Mouse (Mus musculus): Measurements from ENCODE around the gene Gm20388.

Gm20388 gene

DNA sequence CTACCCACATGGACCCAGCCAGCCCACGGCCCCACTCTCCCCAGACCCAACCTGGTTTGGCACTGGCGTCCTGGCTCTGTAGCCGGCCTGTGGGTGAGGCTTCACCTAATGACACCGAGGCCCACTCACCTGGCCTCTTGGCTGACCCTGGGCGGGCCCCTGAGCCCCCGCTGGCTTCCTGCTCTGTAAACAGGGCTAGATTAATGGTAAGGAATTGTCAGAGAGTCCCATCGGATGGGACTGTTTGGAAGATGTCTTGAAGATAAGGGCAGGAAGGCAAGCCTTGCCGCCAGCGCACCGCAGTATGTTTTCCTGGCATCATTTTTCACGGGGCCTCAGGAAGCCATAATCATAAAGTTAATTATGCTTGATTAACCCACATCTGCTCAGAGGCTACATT, 297.5 kb downstream of the Gm20388 start:
- no peak for DNase-seq

DNA sequence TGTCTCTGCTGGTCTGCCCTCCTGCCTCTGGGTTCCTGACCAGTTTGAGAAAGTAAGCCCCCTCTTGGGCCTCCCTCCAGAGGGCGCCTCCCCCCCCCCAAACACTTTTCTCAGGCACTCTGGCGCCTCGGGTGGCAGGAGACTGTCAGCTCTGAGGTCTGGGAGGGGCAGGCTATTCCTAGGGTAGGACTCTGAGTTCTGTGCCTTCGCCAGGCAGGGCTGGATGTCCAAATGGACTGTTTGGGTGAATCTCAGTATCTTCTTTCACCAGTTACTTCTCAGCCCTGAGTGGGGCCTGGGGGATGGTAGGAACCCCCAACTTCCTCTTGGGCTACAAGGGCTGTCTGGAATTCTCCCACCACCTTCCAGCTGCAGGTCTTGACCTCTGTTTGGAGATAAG, 300.7 kb downstream of the Gm20388 start:
- DNase-seq, result peak; percentile 31

DNA sequence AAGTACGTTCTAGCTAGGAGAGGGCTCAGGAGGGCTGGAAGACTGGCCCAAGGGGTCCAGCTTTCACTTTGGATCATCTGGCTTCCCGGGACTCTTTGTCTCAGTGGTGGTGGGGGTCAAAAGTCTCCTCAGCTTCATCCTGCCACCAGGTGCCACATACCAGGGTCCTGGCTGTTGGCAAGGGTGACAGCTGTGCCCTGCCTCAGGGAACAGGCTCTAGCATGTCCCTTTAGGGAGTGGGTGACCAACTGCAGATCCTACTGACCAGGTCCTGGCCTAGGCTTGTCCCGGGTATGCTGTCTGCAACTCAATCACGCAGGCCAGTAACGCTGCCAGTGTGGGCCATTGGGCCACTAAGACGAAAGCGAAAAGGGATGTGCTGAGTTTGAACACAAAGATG, 302.0 kb downstream of the Gm20388 start:
- DNase-seq, result no peak

DNA sequence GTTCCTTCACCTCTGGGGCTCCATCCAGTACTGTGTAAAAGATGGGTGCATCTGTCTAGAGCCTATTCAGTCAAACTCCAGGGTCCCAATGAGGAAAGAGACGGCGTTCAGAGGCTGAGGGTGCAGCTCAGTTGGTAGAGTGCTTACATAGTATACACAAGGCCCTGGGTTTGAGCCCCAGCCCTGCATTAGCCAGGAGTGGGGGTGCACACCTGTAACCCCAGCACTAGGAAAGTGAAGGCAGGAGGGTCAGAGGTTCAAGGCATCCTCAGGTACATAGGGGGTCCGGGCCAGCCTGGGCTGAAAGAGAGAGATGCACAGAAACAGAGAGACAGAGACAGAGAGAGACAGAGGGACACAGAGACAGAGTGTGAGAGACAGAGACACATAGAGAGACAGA, 302.6 kb downstream of the Gm20388 start:
- no peak for DNase-seq

DNA sequence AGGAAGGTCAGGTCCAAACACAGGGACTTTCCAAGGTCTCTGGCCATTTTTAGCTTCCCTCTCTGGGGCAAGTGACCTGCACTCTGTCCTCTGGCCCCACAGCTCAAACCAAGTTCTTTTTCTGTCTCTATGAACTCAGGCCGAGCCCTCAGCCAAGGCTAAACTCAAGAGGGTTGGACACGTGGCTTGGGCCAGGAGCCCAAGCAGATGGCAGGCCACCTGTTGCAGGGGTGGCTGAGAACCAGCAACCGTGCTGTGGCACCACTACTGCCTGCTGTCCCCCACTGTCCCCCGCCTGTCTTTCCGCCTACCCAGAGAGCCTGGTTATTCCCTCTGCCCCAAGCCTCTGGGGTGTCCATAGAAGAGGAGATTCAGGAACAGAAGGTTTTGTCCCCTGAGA, 303.3 kb downstream of the Gm20388 start:
- DNase-seq, result no peak

DNA sequence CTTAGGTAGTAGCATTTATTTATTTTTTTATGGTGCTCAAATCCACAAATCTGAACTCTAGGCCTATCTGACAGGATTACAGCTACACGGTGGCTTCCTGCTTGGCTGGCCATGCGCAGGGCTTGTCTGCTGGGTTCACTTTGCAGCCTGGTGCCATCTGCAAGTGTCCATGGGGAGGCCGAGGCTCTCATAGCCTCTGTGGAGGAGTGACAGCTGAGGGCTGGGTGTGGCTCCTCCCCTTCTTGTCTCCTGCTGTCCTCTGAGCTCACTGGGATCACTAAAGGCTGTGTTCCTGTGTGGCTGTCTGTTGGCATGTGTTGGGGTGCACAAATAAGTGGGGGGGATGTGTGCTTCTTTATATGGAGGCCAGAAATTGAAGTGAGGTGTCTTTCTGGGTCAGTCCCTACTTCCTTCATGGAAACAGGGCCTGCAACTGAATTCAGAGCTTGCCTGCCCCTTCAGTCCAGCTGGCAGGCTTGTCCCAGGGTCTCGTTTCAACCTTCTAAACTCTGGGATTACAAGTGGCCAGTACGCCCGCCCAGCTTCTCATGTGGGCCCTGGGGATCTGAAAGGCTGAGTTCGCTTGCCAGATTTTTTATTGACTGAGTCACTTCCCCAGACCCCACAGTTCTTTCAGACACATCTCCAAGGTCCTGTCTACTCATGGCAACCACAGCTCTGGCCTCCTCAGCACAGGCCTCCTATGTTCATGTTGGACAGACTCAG, 304.9 kb downstream of the Gm20388 start:
- peak; percentile 46 for DNase-seq

DNA sequence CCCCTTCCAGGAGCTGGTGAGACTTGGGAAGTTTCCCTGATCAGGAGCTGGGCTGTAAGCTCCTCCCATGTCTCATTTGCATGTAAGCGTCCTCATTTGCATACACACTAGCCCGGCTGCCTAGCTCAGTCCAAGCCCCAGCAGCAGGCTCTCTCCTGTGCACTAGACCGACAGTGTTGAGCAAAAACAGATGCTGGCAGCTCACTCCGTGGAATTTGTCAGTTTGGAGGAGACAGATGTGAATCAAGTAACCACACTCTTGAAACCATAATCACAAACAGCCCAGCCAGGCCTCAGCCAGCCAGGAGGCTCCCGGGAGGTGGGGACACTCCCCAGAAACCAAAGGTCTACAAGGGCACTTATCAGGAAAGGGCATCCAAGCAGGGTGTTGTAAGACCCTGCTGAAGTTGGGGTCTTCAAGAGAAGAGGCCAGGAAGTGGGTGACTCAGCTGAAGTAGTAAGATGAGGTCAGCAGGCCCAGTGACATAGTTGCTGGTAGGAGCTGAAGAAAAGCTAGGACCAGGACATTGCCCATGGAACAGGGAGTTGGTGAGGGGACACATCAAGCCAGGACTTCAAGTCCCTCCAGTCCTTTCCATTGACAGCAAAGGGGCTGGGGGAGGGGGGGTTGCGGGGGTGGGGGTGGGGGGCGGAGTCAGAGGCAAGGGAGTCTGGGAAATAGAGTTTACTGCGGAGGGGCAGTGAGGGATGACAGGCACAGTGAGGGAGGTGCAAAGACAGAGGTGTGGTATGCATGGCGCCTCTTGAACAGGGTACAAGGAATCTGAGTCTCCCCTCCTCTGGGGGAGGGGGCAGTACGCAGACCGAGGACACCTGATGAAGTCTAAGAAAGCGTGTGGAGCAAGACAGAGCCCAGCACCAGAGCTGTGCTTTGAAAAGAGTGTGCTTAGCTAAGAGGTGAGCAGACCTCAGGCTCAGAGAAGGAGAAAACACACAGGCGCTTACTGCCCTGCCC, 306.5 kb downstream of the Gm20388 start:
- peak; percentile 76 for DNase-seq

DNA sequence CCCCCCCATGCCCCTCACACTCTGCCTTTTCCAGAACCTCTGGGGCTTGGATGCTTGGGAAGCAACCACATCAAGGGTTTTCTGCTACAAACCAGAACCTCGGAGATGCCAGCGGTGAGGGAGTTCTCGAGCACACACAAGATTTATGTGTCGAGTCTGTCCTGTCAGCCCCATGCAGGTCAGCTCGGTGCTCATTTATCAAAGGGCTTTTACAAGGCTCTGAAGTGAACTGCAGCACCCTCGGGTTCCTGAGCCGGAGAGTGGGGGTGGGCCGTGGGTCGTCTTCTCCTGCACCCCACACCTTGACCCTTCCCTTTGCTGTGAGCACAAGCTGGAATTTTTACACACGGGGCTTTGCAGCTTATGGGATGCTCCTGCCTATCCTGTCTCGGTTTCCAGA, 311.9 kb downstream of the Gm20388 start:
- DNase-seq, result no peak

DNA sequence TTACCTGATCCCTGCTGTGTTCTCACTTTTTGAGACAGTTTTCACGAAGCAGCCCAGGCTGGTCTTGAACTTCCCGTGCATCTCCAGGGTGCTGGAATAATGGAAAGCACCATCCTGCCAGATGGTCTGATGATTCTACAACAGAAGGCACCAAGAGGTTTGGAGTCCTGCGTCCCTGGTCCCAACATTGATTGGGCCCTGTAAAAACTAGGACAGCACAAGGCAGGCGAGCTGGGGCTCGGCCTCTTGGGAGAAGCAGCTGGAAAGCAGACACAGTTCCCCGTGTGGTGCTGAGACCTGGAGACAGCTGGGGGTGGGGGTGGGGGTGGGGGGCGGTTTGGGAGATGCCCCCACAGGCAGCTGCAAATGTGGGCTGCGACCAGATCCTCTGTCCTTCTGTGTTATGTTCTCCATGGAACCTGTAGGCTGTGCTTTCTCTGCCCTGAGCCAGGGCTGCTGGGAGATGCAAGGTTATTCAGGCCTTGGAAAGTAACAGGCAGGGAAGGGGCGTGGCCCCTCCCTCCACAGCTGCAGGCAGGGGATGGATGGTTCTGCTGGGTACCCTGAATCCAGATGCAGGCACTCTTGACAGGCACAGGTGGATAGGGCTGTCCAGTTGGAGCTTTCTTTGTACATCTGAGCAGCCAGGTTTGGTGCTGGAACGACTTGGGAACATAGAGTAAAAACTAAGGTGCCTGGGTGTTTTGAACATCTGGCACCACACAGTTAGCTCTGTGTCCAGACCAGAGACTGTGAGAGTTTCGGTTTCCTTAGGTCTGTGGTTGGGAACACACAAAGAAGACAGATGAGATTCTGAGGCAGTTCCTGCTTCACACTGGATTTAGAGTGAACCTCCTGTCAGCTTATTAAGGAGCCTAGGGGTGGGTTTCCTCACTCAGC, 314.1 kb downstream of the Gm20388 start:
- DNase-seq, result no peak

DNA sequence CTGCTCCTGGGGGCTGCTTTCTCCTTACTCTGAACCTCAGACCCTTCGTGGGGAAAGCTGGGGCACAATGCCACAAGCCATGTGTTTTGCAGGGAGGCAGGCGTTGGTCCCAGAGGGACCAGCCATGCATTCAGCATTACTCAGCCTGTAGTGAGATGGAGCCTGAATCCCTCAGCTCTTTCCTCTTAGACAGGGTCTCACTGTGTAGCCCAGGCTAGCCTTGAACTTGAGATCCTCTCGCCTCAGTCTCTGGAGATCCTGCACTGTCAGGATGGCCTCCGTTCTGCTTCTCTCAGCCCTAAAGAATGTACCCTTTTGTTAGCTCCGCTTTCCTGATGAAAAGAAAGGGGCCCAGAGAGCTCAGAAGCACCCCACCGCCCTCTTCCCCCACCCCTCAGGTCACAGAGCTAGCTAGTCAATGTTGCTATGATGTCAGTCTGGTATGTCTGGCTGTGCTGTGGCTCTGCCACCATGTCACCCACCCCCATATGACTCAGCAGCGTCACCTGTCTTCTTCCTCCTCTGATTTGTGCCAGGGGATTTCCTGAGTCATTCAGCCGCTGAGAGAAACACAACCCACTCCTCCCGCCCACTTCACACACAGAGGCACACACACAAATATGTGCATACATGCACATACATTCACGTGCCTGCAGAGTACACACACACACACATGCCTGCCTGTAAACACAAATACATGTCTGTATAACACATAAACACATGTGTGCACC, 314.9 kb downstream of the Gm20388 start:
- DNase-seq, result no peak

DNA sequence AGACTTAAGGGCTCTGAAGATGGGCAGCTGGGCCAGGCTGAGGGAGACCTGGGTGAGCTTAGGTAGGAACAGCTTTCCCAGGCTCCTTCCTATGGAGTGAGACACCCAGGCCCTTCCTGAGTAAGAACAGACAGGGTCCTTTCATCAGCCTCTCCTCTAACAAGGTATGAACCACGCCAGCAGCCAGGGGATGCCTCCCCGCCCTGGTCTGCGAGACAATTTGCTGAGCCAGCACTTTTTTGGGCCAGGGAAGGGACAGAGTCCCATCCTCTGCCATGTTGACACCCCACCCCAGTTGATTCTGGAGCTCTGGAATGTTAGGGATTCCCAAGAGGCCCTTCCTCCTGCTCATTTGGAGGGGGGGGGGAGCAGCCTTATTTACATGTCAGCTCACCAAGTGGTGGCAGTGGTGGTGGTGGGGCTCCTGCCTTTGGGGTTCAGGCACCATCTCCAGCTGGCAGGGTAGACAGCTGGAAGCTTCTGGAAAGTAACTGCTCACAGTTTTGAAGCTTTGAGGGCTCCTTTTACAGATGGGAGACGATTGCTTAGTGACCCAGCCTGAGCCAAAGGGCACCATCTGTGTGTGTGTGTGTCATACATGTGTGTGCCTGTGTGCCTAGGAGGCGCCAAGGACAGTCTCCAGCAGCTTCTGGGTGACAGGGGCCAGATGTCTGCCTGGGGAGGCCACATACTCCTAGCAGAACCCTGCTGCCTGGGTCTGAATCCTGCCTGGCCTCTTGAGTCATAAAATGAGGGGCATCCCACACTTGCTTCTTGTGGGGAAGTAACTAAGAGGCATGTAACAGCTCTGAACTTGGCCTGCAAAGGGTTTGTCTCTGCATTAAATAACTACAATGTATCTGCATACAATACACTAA, 316.3 kb downstream of the Gm20388 start:
- DNase-seq, result no peak

DNA sequence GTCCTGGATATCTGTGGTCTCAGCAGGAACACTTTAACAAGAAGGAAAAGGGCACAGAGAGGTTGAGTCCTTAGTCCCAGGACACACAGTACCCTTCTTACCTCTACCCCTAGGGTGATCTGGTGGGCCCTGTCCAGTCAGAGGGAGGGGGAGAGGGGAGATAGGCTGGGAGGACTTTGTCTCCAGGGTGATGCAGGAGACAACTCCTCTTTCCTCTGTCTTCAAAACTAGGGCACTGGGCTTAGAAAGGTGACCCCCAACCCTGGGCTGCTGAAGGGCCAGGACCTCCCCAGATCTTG, 316.9 kb downstream of the Gm20388 start:
- DNase-seq, result no peak

DNA sequence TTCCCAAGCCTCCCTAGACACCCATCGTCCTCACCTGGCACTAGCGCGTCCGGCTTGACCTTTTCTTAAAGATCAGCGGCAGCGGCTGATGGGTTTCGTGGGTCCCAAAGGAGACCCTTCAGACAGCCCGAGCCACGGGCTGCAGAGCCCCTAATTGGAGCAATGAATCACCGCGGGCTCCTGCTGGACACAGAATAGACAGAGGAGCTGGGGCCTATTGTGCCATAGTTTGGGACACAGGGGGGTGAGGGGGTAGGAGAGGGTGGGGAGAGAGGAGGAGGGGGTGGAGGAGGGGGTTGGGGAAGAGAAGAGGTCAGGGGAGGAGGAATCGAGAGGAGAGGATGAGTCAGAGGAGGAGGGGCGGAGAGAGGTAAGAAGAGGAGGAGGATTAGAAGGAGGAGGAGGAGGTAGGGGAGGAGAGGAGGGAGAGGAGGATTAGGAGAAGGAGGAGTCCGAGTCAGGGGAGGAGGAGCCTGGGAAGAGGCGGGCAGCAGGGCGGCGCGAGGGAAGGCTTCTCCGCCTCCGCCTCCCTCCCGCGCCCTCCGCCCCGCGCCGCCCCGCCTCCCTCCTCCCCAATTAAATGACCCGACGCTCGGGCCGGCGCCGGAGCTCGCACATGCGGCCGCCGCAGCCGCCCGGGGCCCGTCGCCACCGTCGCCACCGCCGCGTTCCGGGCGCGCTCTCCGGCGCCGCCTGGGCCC, 317.4 kb downstream of the Gm20388 start, which contains the start of gene Gse1:
Gene Gse1, plus strand, starts transcription at position 566 of the 701 bp plus-strand sequence.
- peak; percentile 91 for DNase-seq

DNA sequence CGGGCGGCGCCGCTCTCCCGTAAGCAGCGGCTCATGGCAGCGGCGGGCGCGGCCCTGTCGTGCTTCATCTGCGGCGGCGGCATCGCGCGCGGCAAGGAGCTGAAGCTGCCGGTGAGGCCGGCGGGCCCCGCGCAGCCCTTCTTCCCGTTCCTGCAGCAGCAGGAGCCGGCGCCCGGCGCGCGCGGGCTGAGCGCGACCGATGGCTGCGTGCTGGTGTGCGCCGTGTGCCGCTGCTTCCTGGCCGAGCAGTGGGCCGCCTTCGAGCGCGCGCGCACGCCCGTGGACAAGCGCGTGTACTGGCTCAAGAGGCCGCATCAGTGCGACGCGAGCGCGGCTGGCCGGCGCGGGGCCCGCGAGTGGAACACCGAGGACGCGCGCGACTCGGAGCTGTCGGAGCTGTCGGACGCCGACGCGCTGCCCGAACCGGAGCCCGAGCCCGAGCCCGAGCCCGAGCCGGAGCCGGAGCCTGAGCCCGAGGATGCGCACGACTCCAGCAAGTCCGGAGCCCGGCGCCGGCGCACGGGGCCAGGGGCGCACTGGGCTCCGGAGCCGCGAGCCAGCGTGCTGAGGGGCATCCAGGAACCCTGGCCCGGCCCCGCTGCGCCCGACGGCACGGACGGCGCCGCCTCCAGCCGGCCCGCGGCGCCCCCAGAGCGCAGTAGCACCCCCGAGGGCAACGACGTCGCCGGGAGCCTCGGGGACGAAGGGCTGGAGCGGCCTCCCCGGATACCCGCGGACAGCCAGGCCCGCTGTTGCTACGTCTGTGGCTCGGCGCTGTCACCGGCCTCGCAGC, 318.3 kb downstream of the Gm20388 start:
- peak; percentile 68 for DNase-seq

DNA sequence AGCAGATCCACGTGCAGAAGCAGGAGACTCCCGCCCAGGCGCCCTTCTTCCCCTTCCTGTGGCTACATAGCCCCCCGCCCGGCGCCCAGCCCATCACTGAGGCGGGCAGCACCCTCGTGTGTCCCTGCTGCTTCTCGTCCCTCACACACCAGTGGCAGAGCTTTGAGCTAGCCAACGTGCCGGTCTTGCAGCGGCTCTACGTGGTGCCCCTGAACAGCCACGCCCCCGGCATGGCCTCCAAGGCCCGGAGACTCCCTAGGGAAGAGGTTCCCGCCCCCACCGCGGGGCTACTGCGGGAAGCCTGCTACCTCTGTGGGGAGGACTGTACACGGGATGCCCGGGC, 318.9 kb downstream of the Gm20388 start:
- peak; percentile 57 for DNase-seq

DNA sequence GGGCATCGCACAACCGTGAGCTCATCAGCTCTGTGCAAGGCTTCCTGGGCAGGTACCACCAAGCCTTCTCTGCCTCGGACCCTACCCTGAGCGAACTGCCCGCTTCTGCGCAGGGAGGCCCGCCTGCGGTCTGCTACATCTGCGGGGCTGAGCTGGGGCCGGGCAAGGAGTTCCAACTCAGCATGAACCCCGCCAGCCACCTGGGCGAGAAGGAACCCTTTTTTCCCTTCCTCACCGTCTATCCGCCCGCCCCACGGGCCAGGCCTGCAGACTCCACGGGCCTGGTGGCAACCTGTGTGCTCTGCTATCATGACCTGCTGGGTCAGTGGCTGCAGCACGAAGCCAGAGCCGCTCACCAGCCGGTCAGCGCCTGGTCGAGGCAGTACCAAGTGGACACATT, 319.4 kb downstream of the Gm20388 start:
- no peak for DNase-seq

DNA sequence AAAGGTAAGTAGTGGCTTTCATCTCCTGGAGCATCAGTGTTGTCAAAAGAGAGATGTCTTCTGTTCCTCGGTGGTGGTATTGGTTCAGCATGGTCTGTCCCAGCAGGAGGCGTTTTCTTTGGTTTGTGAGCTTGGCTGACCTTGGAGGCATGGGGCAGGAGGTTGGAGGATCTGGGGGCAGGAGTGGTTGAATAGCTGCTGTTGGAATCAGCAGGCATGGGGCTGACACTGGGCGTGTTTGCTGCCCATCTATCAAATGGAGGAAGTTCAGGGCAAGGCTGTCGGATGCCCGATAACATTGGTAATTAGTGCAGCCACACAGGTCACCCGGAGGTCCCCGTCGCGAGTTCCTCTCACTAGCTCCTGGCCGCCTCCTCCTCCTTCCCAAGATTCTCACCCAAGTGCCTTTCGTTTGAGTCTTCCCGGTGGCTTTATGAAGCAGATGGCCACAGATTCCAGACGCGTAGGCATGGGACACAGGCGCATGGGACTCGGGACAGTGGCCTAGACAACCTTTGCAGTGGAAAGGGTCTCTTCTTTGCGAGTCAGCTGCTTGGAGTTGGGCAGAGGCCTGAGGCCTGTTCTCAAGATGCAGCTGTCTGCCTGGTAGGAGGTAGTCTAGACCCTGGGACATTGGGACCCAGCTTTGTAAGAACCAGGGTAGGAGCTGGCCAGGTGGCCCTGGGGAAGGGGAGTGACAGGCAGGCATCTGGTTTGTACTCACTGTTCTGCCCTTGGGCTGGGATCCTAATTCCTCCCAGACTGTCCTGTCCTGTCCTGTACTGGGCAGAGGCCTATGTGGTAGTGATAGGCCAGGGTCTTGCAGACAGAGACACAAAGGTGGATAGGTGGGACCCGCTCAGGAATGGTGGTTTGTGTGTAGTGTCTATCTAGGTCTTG, 320.3 kb downstream of the Gm20388 start:
- peak; percentile 61 for DNase-seq

DNA sequence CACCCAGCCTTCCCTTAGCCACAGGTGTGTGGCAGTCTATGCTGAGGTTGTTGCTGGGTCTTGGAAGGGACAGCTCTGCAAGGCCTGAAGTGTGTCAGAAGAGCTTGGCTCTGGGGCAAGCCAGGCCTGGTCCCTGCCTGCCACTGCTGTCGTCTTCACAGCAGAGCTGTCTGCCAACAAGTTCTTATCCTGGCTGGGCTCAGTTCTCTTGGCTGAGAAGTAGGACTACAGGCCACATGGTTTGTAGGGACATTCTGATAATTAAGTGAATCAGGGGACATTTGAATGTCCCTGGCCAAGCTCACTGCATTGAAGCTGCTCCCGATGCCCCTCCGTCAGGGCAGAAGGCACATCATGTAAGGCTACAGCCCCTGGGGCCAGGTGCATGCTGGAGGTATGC, 321.2 kb downstream of the Gm20388 start:
- no peak for DNase-seq

DNA sequence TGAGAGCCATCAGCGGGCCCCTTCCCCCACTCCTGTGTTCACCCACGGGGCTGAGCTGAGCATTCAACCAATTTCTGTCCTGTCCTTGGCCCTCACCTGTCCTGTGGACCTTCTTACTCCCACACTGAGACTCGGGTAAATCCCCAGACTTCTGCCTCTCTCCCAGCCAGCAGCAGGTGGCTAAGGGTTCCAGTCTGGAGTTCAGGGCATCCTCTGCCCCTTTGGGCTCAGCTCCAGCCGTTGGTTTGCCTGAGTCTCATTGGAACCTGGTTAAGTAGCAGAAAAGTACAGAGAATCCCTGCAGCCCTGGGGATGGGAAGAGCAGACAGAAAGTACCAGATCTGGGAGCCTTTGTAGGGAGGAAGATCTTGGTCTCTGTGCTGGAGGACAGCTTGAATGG, 321.8 kb downstream of the Gm20388 start:
- DNase-seq, result no peak
